Mouse (Mus musculus): ENCODE data around the gene Ssmem1. TPM values are rescaled to one million over a fixed set of nuclear protein-coding genes. Genes with fewer than 3 reads are reported as not detected.

Ssmem1 gene
- under 1 TPM in 1 of 2 experiments, not detected in 1; 0.52 TPM for total RNA-seq (2021)

DNA sequence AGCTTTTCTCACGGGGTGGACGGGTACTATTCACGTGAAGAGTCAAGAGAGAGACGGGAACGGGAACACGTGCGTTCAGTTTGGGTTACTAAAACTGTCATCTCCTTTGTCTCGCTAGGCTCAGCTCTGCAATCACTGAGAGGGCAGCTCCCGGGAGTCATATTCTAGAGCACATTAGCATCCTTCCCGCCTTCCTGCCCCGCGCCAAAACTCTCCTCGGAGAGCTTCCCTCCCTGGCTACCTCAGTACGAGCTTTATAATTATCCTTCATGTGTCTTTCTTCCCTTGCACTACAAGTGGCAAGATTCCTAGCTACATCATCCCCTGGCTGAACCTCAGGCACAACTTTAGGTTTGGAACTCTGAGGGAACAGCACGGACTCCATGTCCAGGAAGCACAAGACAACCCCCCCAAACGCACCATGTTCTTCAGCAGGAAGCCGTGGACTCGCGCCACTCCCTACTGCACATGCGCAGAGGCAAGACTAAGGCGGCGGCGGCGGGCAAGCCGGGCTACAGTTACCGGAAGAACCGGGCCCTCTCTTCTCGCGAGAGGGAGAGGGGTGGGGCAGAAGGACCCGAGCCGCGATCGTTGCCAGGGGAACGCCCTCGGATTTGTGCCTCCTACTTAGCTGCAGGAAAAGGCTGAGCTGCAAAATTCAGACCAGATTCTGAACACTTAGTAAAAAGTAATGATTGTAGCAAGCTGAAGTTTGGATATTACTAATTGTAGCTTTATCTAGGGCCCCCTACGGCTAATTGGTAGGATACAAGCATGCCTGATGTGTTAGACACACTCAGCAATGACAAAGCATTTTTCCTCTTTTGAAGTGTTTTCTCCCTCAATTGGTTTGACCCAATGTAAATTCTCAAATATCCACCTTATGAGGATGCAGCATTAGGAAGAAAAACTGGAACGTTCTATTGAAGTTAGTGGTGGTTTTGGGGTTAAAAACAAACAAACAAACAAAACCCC lies at the start of gene Ssmem1, which contains the start of gene Tmem209:
Gene Ssmem1, plus strand, starts transcription at position 585 of the 975 bp plus-strand sequence.
Gene Tmem209, minus strand, starts transcription at position 519 of the 975 bp plus-strand sequence.
- peak; percentile 100 for DNase-seq

DNA sequence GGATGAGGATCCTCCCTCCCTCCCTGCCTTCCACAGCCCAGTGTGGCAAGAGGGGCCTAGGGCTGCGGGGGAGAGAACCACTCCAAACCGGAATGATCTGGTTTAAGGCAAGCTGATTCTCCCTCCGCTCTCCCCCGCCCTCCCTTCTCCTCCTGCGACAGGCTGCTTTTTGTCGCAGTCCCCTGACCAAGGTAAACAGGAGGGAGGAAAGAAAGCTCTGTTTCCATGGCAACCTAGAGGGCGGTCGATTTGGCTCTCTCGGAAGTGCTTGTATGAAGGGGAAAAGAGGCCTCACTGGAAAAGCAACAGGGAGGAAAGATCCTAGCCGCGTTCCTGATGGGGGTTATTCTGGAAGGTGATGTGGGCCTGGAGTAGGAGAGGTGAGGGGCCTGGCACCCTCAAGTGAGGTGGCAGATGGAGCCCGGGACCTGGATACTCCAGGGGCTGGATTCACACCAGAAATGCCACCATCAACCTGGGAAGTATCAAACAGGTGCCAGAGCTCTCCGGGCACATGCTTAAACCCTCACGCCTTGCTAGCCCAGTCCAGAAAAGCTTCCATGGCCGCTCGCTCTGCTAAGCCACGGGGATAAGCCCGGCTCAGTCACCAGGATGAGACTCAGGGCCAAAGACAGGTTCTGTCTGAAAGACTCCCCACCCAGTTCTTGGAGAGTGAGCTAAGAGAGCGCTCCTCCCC lies 48.8 kb upstream of the Ssmem1 start:
- peak; percentile 61 for DNase-seq

DNA sequence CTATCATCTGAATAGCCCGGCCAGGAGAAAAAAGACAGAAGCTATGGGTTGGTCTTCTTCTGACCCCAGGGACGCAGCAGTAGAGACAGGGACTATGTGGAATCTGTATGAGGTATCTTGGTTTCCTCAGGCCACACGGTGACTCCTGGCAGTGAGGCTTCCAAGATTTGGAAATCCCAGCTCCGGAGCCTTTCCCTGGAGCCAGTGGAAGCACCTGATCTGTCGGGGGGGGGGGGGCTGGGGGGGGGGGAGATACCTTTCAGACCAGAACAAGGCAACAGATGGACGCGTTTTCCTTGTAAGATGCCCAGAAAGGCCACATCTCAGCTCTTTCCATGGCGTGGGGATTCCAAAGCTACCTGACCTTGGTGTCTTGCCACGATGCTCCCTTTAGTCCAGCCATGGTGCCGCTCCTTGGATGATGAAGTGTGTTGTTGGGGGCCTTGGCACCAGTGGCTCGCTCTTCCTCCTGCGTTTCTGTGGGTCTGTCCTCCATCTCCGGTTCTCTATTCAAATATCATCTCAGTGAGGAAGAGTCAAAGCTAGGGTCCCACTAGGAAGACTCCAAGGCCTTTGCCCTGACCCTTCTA lies 47.8 kb upstream of the Ssmem1 start:
- no peak for DNase-seq

DNA sequence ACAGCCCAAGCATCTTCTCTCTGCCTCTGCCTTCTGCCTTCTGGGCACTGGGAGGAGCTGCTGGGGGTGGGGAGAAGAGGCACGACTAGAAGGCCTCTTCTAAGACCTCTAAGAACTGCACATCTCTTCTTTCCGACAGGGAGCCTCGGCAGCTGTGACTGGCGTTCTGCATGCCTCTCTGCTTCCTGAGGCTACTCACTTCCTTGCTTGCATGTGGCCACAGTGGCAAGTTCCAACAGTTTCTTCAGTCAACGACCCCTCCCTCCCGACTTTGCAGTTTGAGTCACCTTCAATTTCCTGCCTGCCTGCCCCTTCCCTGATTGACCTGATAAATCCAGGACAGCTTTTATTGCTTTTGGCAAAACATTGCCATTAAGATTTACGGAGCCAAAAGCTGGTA lies 46.8 kb upstream of the Ssmem1 start:
- DNase-seq, result no peak

DNA sequence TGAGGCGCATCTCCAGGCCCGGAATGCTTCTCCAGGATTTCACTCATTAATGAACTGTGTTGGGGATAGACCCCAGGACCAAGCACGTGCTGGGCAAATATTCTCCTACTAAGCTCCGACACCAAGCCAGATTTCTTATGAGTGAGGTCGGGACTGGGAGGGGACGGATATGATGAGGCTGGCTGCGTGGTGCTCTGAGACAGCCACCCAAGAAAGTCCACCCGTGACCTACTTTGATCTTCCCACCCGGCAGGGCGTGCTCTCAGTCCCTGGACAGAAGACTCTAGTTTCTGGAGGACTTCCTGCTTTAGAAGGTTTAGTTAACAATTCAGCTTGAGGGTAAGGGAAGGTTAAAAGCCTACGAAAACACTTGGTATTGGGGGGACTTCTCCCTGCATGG lies 44.1 kb upstream of the Ssmem1 start:
- no peak for DNase-seq

DNA sequence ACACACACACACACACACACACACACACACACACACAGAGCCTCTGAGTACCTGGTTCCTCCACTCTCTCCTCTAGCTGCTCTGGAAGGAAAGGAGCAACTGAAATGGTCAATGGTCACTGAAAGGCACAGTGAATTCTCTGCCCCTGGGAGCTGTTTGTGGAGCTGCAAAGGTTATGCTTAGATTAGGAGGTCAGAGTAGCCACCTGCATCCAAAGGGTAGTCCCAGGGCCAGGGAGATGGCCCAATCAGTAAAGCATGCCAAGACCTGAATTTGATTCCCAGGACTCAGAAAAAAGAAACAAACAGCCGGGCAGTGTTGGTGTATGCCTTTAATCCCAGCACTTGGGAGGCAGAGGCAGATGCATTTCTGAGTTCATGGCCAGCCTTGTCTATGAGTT lies 41.6 kb upstream of the Ssmem1 start:
- no peak for DNase-seq

DNA sequence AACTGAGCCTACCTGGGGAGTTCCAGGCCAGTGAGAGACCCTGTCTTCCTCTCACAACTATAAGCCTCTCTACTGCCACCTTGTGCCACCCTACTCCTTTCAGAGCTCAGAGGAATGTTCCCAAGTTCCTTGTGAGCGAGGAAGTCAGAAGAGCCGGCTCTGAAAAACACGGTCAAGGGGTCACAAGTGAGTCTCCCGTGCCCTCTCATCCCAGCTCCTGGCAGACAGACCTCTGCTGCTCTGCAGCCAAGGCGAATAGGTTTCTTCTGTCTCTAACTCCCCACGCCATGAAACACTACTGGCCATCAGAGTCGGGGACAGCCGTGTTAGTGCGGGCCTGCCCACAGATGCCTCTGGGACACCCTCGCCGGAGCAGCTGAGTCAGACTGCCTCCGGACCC lies 41.0 kb upstream of the Ssmem1 start:
- peak; percentile 63 for DNase-seq

DNA sequence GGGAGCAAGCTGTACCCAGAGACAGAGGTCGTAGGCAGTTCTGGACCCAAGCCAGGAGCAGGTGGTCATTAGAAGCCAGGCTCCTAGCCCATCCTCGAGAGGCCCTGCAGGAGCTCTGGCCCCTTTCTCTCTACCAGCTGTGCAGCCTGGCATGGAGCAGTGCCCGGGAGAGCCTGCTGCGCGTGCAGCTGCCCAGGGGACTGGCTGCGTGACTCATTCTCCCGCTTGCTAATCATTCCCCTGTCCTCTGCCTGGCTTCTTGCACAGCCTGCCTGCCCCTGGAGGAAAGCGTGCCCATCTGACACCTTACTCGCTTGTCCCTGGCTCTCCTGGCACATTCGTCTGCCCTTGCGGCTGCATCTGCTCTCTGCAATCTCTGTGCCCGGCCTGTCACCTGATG lies 40.3 kb upstream of the Ssmem1 start:
- peak; percentile 26 for DNase-seq

DNA sequence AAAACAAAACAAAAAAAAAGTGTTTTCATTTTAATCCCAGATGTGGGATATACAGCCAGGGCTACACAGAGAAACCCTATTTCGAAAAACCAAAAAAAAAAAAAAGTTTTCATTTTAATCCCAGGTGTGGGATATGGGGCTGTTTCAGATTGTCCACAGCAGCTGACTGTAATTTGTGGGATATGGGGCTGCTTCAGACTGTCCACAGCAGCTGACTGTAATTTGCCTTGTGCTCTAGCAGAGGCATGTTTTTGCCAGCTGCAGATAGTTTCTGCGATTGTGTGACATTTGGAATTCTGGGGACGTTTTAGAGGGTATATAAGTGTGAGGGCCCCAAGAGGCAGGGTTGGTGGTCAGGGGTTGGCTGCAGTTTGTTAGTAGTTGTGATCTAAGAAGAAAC lies 37.9 kb upstream of the Ssmem1 start:
- no peak for DNase-seq

DNA sequence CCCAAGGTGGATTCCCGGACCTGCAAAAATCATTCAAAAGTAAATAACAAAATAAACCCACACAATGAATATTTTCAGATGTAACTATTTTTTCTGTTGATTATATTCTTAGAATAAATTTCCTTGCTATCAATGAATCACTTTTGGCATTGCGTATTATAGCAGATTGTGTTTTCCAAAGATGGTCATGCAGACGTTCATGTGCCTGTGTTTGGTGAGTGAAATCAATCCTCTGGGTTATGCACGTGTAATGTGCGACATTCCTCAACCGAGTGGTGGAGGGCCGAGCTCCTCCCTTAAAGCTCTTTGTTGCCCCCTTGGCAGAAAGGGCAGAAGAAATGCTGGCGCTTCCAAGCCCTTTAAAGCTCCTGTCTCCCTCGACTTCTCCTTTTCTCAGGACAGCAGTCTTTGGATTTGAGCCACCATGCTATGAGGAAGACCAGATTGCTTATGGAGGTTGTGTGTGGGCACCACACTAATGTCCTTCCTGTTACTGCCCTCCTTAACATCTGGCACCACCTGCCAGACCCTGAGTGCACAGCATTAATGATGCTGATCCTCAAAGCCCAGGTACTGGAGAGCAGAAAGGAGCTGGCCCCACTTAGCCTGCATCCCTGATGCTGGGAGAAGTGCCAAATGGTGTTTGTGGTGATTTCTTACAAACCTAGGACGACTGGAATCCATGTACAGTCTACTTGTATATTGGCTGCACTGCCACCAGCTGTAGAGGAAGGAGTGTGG lies 33.5 kb upstream of the Ssmem1 start:
- no peak for DNase-seq

DNA sequence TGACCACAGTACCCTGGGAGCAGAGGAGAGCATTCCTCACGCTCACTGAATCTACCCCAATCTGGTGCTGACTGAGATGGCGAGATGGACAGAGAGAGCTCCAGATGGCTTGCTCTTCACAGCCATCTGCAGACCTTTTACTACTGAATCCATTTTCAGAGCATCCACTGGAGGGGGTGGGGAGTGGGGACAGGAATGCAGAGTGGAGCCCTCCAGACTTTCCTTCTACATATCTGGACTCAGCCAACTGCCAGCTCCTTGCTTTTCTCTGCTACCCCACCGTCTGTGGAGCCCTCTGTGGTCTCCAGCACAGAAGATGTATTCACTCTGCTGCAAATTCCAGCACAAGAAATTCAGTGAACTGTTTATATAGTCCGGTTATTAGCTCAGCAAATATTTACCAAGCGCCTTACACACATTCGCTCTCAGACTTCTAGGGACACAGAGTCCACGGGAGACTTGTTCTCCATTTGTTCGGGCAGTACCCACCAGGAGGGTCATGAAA lies 32.4 kb upstream of the Ssmem1 start:
- DNase-seq, result no peak

DNA sequence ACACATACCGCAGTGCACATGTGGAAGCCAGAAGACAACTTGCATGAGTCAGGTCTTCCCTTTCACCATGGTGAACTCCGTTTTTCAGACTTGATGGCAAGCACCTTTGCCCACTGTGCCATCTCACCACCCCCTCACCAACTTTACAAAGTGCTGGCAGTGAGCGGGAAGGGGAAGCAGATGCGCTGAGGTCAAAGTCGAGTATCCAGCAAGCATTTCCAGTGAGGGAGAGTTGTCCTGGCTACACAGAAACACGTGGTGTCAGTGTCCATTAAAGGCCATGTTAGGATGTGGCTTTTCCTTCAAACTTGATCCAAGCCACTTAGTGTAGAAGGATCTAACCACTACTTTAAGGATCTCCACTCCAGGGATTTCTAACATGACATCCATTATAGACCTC lies 31.9 kb upstream of the Ssmem1 start:
- DNase-seq, result no peak

DNA sequence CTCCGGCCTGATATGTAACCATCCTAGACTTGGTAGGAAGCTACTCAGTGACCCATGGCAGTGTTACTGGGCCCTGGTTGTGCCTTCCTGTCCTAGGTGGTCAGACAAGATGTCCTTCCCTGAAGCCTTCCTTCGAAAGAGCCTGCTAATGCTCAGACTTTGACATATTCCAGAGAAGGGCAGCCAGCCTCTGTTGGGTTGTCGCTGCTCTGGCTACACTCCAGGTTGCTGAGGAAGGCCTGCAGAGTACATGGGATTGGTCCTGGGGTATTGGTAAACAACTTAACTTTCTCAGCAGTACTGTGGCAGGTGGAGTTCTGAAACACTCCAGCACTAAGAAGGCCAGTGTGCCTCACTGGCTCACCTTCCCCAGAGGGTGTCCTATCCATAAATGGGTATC lies 30.2 kb upstream of the Ssmem1 start:
- DNase-seq, result no peak

DNA sequence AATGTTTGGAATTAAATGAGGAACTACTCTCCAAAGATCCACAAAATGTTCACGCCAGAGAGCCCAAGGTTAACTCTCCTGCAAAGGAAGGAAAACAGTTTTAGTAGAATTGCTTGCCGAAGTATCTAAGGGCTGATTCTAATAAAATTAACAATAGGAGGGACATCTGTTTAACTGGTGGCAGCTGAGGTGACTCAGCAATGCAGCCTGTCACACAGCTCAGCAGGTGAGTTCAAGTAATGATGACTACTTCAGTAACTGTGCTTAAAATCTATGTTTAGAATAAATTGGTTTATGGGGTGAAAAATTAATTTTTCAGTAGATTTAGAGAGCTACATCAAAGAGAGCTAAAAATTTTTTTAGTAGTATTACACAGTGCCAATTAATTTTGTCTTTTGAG lies 26.7 kb upstream of the Ssmem1 start:
- no peak for DNase-seq

DNA sequence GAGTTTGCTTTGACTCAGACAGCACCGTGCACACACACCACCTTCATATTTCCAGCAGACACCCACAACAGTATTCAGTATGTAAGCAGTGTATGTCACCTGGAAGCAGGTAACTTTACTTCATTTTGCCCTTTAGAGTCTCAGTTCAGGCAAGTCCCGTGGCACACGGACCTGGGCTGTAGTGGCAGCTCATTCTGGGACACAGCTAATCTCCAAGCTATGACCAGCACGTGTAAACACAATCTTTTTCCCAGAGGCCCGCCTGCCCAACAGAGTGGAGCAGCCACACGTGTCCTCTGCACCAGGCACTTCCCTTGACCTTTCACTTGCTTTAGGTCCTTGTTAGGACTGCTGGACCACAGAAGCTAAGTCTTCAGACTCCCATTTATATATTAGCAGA lies 23.1 kb upstream of the Ssmem1 start:
- no peak for DNase-seq

DNA sequence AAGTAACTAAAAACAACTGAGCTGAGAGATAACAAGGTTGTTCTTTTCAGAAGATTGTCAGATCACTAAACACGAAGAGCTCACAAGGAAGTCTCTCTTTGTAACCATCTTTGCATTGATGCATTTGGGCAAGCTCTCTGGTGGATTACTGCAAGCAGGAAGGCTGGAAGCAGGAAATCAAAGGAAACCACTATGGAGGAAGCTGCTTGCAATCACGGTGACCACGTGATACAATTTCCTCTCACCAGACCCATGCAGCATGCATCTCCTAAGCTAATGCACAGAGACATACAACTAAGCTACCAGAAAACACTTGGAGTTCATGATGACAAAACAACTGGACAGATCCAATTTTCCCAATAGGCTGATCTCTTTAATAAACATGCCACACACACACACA lies 10.6 kb upstream of the Ssmem1 start:
- DNase-seq, result no peak

DNA sequence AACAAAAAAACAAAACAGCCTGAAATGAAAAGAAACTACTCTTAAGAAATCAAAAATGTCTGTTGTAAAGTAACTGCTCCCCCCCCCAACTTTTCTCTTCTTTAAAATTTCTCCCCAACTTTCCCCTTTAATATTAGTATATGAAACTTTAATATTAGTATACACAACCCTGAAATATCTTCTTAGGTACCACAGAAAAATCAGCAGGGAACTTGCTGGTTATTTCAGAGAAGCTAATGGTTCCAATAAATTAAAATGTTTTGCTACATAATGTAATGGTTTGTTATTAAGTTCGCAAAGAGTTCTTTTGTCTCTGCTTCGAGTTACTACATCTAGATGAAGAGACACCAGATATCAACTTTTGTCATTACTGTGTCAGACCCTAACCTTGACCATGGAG lies 825 bp upstream of the Ssmem1 start:
- DNase-seq, result no peak

DNA sequence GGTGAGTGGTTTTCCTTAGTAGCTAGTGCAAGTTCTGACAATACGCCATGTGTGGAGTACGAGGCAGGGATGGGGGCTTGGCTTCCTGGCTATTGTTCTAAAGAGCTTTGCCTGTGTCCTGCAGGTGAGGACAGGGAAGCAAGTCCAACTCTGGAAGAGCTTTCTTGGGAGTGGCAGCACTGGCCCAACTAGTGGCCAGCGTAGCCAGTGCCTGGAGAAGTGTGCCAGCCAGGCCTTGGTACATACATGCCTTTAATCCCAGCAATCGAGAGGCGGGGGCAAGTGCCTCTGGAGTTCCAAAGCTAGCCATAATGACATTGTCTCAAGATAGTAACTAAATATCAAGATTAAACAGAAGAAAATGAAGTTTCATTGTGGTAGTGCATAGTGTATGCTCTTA lies 642 bp downstream of the Ssmem1 start:
- no peak for DNase-seq

DNA sequence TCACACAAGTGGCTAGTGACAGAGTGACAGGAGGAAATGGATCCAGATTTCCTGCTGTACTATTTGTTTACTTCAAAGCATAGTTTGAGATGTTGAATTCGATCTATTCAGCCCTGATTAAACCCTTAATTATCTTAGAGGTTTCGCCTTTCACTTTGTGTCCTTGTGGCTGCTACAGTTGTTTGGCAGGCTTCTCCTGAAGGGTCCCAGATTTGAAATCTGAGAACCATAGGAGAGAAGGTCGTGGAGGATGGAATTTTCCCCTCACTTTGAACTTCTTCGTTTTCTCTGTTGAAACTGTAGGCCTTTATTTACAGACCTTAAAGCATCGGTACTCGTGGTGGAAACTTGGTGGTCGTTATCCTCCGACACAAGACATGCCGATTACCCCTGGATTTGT lies 4.6 kb downstream of the Ssmem1 start:
- DNase-seq, result no peak

DNA sequence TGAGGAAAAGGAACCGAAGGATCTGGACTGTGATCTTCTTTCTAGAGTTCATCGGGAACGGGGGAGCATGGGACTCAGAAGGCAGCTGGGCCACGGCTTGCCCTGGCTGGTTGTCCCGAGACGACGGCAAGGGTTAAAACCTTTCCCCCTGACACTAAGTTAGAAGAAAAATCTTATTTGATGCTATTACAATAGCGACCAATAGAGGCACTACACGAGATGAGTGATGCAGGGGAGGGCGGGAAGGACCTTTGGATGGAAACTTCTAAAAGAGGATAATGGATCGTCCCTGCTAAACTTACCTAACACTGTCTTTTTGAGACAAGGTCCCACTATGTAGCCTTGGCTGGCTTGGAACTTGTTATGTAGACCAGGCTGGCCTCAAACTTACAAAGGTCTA lies 10.8 kb downstream of the Ssmem1 start:
- no peak for DNase-seq

DNA sequence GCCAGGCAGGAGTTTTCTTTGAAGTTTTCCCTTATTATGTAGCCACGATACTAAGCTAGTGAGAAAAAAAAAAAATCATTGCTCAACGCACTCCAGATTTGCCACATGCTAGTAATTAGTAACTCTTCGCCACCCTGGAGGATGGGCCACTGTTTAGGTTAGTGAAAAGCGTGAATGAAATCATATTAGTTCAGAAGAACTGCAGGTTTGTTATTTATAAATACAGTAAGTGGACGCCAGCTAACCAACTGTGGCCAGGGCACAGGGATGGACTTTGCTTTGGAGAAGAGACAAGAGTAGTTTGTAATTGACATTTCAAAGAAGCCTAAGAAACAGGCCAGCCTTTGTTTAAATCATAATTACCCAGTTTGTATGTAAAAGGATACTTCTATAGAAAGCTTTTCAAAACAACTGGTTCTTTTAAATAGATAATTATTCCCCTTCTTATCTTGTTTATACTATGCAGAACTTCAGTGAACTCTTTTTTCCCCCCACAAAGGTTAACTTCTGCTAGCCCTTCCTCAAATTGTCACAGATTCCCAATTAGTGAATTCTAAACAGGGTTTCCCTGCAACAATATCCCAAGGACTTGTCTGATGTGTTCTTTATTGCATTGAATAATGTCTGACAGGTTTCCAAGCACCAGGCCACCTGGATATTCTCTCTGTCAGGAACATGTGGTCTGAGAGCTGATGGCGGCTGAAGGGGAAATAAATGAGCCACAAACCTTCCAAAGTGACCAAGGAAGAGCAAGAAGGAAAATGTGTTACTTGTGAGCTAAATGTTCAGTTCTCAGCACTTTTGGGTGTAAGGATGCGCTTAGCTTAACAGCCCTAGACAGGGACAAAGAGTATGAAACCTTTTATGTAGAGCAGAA lies 16.0 kb downstream of the Ssmem1 start:
- DNase-seq, result no peak

Measured in heart, postnatal 4 days (tissue).